Mouse (Mus musculus) forelimb bud, embryonic 11.5 days (tissue): ENCODE data around the gene Lrcol1.

Experiments used
- DNase-seq: peaks from one replicate; pipeline ENCODE4 v3.0.0-alpha.2; 2012; ENCODE audit warnings: low read depth, low spot score

Lrcol1 gene

DNA sequence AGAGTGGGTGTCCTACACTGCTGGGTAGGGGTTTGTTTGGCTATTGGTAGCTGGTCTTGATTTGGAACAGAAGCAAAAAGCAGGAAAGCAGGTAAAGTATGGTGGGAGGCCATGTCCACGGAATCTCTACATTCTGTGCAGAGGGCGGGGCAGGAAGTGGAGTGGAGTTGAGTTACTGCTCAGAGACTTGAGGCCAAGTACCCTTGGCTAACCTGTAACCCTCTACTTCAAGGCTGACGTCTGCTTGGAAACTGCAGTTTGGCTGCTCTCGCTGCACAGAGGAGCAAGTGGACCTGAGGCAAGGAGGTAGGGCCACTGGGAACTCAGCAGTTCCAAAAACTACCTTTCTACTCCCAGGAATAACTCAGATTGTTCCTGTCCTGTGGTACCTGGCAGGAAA, at the start of gene Lrcol1:
TSS of gene Lrcol1 (plus strand) at position 207 of the 400 bp plus-strand sequence.
- DNase-seq, result no peak

DNA sequence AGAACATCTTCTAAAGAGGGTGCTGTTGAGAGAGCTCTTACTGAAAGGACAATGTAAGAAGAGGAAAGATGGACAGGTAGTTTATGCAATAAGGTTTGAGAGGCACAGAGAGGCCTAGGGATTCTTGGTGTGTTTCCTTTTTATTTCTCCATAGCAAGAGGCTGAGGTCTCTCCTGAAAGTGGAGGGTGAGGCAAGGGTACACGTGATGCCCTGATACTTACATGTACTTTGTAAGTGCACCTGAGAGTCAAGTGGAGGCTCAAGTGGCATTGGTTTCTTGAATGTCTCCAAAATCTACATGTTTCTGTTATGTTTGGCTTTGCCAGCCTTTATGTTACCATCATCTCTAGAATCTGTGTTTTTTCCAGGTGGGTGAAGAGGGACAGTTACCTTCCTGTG, 47.9 kb upstream of the Lrcol1 start:
- DNase-seq, result no peak

- DNase-seq, result no peak
Observed at GRCm38 (mm10) chr5:110300591-110300990, 43.9 kb upstream of the Lrcol1 start.

GRCm38 (mm10) chr5:110308861-110309260, 35.7 kb upstream of the Lrcol1 start:
- no peak for DNase-seq

GRCm38 (mm10) chr5:110313127-110313526, 31.4 kb upstream of the Lrcol1 start:
- DNase-seq, result no peak

DNA sequence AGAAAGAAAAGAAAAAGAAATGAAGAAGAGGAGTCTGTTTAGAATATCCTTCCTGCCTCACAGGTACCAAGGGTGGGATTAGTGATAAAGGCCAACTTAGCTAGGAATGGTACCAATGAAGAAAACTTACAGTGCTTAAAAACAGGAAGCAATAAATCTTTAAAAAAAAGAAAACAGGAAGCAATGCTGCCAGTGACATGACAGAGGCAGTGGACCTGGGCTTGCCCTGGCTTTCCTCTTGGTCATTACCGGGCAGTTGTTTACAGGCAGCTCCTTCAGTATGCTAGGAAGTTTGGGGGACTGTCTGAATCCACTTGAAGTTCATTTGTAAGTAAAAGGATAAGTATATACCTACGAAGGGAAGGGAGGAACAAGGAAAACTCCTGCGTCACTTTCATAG, 14.0 kb upstream of the Lrcol1 start:
- no peak for DNase-seq

GRCm38 (mm10) chr5:110338792-110339191, 5.7 kb upstream of the Lrcol1 start:
- DNase-seq, result no peak

DNA sequence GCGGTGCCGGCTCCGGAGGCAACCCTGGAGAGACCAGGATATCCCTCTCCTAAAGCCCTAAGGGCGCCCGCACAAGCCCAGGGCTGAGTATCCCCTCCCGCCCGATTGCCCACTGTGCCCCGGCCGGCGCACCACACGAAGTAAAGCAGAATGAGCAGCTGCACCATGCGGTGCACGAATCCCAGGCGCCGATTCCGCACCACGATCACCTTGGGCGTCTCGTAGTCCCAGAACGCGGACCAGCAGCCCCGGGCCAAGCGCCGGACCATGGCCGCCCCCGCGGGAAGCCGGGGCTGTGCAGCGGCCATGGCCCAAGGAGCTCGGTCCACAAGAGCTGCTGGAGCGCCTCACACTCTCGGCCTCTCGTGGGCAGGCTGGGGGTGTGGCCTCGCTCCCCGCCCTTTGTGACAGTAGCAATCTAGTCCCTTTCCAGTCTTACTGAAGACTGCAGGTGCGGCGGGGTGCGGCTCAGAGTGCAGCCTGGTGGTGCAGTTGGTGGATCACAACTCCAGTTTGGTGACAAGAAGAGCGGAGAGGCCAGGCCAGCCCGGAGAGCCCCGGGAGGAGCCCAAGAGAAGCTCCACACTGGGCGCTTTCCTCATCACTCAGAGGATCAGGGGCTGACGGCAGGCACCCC, 1.8 kb upstream of the Lrcol1 start, which contains the start of gene P2rx2:
TSS of gene P2rx2 (minus strand) at position 565 of the 637 bp plus-strand sequence.
- no peak for DNase-seq

DNA sequence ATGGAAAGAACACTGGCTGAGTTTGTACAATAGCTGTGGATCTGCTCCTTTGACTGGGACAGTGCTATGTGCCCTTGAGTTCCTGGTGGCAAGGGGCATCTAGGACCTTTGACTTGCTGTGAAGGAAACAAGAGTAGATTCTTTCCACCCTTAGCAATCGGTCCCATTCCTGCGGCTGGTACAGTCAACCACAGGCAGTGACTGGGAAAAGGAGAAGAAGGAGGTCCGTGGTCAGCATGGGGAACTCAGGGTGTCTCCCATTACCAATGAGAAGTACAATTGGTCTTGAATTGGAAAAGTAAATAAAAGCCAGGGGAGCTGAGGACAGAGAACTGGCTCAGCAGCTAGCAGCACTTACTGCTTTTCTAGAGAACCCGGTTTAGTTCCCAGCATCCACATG, 1.0 kb downstream of the Lrcol1 start:
- no peak for DNase-seq

GRCm38 (mm10) chr5:110347006-110347405, 2.5 kb downstream of the Lrcol1 start:
- no peak for DNase-seq

- peak; percentile 35 for DNase-seq
Observed at GRCm38 (mm10) chr5:110354716-110355115, 10.2 kb downstream of the Lrcol1 start.

GRCm38 (mm10) chr5:110357531-110358179, 13.1 kb downstream of the Lrcol1 start:
- peak; percentile 91 for DNase-seq

DNA sequence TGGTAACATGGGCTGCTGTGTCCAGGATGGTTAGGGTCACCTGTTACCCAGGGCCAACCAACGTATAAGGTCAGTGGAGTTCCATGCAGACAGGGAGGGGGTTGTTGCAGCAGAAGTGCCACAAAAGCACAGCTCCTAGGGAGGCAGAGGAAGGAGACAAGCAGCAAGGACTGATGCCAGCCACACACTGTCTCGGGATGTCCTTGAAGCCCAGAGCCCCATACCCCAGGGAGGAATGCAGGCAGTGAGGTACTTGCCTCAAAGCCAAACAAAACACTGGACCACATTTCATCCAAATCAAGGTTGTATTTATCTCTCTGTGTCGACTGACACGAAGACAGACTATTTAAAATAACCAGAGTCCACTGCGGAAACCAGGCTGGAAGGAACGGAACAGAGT, 16.9 kb downstream of the Lrcol1 start:
- DNase-seq, result no peak

DNA sequence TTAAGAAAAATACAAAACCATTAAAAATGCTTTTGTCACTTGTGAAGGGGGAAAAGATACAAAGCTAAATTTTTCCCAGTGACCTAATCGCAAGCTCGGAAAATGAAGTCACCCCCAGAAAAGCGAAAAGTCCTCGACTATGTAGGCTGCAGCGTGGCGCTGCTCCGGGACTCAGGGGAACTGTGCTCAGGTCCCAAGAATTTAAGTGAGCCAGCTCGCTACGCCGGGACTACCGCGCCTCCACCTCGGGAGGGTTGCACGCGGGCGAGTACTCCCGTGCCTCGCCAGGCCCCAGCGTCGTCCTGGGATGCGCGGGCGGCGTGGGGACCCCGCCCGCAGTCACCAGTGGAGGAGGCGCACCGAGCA, 18.3 kb downstream of the Lrcol1 start:
- peak; percentile 44 for DNase-seq

- peak; percentile 56 for DNase-seq
Observed at GRCm38 (mm10) chr5:110363179-110363821, 18.8 kb downstream of the Lrcol1 start.

DNA sequence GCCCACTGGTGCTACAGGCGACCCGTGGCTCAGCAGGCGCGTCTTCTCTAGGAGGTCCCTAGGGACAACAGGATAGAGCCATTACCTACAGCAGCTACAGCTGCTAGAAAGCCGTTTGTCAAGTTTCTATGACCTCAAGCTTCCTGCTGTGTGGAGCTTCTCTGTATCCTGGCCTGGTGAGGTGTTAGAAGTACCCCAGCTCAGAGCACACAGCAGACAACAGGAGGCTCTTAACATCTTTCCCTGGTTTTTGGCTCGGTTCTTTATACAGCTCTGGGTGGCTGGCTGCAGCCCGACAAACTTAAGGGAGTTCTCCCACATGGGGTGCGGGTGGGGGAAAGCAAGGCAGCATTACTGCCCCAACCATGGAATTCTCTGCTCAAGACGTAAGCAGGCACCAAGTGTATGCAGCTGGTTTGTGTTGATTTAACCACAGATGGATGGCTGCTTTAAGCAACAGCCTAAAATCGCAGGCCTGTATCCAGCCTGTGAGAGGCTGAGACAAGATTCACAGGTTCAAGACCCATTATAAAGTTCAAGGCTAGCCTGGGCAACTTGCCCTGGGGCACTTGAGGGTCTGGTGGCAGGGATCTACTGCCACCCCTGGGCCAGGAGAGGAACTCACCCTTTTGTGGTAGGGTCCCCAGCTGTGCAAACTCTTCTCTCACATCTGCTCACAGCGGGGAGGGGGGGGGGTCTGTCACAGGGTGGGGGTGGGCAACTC, 19.5 kb downstream of the Lrcol1 start:
- peak; percentile 20 for DNase-seq

GRCm38 (mm10) chr5:110376802-110377433, 32.4 kb downstream of the Lrcol1 start:
- DNase-seq, result peak; percentile 66

- DNase-seq, result peak; percentile 49
Observed at GRCm38 (mm10) chr5:110378181-110378583, 33.7 kb downstream of the Lrcol1 start.

- no peak for DNase-seq
Observed at GRCm38 (mm10) chr5:110379086-110379485, 34.6 kb downstream of the Lrcol1 start.

DNA sequence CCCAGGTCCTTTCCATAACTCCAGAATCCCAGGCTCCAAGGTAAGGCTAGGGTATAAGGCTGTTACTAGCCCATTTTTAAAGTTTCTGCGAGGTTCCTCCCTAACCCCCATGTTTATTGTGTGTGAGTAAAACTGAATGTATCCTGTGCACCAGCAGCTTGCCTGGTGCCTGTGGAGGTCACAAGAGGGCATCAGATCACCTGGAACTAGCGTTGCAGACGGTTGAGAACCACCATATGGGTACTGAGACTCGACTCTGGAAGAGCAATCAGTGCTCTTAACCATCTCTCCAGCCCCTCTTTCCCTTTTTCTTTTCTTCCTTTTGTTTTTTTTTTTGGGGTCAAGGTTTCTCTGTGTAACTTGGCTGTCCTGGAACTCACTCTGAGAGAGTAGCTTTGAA, 35.3 kb downstream of the Lrcol1 start:
- no peak for DNase-seq

- DNase-seq, result no peak
Observed at GRCm38 (mm10) chr5:110384491-110384890, 40.0 kb downstream of the Lrcol1 start.

- no peak for DNase-seq
Observed at GRCm38 (mm10) chr5:110385263-110385662, 40.7 kb downstream of the Lrcol1 start.
